Mouse (Mus musculus): ENCODE data around the gene Nadk. TPM values are rescaled to one million over a fixed set of nuclear protein-coding genes. Genes with fewer than 3 reads are reported as not detected.
A peak's percentile ranks its signal among the peaks of the same experiment; 100 is the strongest.

Gene Nadk
- polyA plus RNA-seq, 1 experiment from 2014 or later: 75.2 TPM

DNA sequence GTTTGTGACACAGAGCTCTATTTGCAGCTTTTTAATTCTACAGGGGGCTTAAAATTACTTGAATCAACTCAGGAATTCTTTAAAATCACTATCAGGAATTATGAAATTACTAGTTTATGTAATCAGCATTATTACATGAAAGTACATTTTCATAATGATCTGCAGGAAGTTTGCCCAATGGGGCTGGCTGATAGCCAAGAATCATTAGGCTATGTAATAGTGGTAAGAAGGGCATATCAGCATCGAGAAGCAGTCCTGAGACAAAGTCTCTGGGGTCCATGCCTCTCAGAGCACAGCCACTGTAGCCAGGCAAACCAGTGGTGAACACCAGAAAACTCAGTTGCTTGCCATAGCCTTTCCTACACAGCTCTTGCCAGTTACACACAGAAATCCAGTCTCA lies 31.6 kb downstream of the Nadk start:
- Histone ChIP-seq H3K36me3 (ENCODE audit: control insufficient read depth, insufficient read depth, low read length) (peaks cover 11% of the 10 kb centered on the region), H3K27me3 (ENCODE audit: control insufficient read depth, insufficient read depth, low read length) (no peaks in the 10 kb centered on the region), H3K27ac (replicated peaks) (no peak overlapping the region), H3K9me3 (ENCODE audit: control insufficient read depth, low read length) (no peaks in the 10 kb centered on the region), H3K4me2 (replicated peaks; ENCODE audit: low read depth) (no peak overlapping the region), H3K4me1 (replicated peaks; ENCODE audit: control insufficient read depth, insufficient read depth) (no peaks in the 10 kb centered on the region), H3K9ac (ENCODE audit: low read length) (no peak overlapping the region), H3K4me3 (ENCODE audit: low read depth, low read length) (no peak overlapping the region)
- WGBS: 25% methylated on average over 1 of the region's 1 CpGs
- TF ChIP-seq CTCF (IDR thresholded peaks at IDR 0.05; ENCODE audit: low read depth): no peak
- TF ChIP-seq EP300 (optimal IDR thresholded peaks at IDR 0.05): no peak
- ATAC-seq (ENCODE audit: low FRiP score, low TSS enrichment) (no peak), DNase-seq (ENCODE audit: low spot score) (no peak)

DNA sequence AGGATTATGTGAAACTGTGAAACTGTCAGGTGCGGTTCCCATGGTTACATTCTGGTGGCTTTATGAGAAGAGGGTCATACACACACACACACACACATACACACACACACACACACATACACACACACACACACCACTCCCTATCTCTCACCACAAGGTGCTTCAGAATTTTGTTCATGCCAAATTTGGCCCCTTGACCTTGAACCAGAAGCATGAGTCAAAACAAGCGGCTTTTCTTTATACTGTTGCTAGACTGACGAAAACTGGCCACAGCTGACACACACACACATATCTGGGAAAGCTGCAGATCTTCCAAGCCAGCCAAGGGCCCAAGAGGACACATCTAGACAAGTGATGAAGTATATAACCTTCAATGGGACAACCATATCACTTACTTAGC lies 33.6 kb downstream of the Nadk start:
- Histone ChIP-seq H3K27ac (replicated peaks) (no peak overlapping the region), H3K27me3 (ENCODE audit: control insufficient read depth, insufficient read depth, low read length) (no peaks in the 10 kb centered on the region), H3K9ac (ENCODE audit: low read length) (no peak overlapping the region), H3K4me2 (replicated peaks; ENCODE audit: low read depth) (no peak overlapping the region), H3K9me3 (ENCODE audit: control insufficient read depth, low read length) (no peaks in the 10 kb centered on the region), H3K36me3 (ENCODE audit: control insufficient read depth, insufficient read depth, low read length) (no peaks in the 10 kb centered on the region), H3K4me3 (ENCODE audit: low read depth, low read length) (no peak overlapping the region), H3K4me1 (replicated peaks; ENCODE audit: control insufficient read depth, insufficient read depth) (no peaks in the 10 kb centered on the region)
- no peak for TF ChIP-seq EP300 (optimal IDR thresholded peaks at IDR 0.05)
- no peak for TF ChIP-seq CTCF (IDR thresholded peaks at IDR 0.05; ENCODE audit: low read depth)
- 64% methylated on average over 3 of the region's 3 CpGs for whole genome bisulfite sequencing
- ATAC-seq (ENCODE audit: low FRiP score, low TSS enrichment) (no peak), DNase-seq (ENCODE audit: low spot score) (no peak)

DNA sequence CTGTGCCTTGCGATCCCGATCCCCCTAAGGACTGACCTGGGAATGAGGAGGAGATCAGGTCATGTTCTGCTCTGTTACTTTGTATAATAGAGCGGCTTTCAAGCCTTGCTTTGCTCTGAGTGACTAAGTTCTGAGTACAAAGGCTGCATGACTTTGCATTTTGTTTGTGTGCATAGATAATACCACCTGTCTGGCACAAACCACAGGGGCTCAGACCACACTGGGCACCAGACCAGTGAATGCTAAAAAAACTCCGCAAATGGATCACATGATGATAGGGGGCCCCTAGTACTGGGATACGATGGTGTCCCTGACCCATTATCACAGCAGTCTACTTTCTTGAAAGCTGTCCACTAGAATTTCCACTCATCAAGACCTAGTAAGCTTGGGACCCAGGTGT lies 34.4 kb downstream of the Nadk start:
- no peaks in the 10 kb centered on the region for H3K36me3 ChIP-seq (ENCODE audit: control insufficient read depth, insufficient read depth, low read length)
- no peak overlapping the region for H3K4me2 ChIP-seq (replicated peaks; ENCODE audit: low read depth)
- H3K4me1 ChIP-seq (replicated peaks; ENCODE audit: control insufficient read depth, insufficient read depth): no peaks in the 10 kb centered on the region
- TF ChIP-seq CTCF (IDR thresholded peaks at IDR 0.05; ENCODE audit: low read depth): no peak
- no peak for TF ChIP-seq EP300 (optimal IDR thresholded peaks at IDR 0.05)
- no peaks in the 10 kb centered on the region for H3K9me3 ChIP-seq (ENCODE audit: control insufficient read depth, low read length)
- H3K27me3 ChIP-seq (ENCODE audit: control insufficient read depth, insufficient read depth, low read length): no peaks in the 10 kb centered on the region
- H3K4me3 ChIP-seq (ENCODE audit: low read depth, low read length): no peak overlapping the region
- 73% methylated on average over 5 of the region's 5 CpGs for WGBS
- DNase-seq (ENCODE audit: low spot score): no peak
- H3K27ac ChIP-seq (replicated peaks): no peak overlapping the region
- ATAC-seq (ENCODE audit: low FRiP score, low TSS enrichment): no peak
- H3K9ac ChIP-seq (ENCODE audit: low read length): no peak overlapping the region

DNA sequence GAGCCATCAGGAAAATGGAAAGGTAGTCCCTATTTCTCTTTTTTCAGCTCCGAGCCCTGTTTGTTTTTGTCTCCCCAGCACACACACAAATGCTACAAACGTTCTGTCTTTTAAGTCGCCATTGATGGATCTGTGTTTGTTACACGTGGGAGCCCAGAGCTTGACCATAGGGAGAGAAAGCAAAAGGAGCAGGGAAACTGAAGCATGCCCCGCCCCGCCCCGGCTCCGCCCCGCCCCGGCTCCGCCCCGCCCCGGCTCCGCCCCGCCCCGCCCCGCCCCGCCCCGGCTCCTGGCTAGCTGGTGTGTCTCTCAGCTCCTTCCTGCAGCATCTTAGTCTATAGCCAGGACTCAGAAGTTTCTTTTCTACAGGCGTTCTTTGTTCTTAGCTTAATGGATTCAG lies 36.4 kb downstream of the Nadk start:
- peak; percentile 40 for DNase-seq (ENCODE audit: low spot score)
- Histone ChIP-seq H3K36me3 (ENCODE audit: control insufficient read depth, insufficient read depth, low read length) (no peaks in the 10 kb centered on the region), H3K9me3 (ENCODE audit: control insufficient read depth, low read length) (no peaks in the 10 kb centered on the region), H3K4me1 (replicated peaks; ENCODE audit: control insufficient read depth, insufficient read depth) (no peaks in the 10 kb centered on the region), H3K9ac (ENCODE audit: low read length) (no peak overlapping the region), H3K27ac (replicated peaks) (no peak overlapping the region), H3K27me3 (ENCODE audit: control insufficient read depth, insufficient read depth, low read length) (no peaks in the 10 kb centered on the region), H3K4me2 (replicated peaks; ENCODE audit: low read depth) (no peak overlapping the region), H3K4me3 (ENCODE audit: low read depth, low read length) (no peak overlapping the region)
- no peak for ATAC-seq (ENCODE audit: low FRiP score, low TSS enrichment)
- no peak for TF ChIP-seq EP300 (optimal IDR thresholded peaks at IDR 0.05)
- no peak for TF ChIP-seq CTCF (IDR thresholded peaks at IDR 0.05; ENCODE audit: low read depth)
- 22% methylated on average over 20 of the region's 20 CpGs for WGBS

DNA sequence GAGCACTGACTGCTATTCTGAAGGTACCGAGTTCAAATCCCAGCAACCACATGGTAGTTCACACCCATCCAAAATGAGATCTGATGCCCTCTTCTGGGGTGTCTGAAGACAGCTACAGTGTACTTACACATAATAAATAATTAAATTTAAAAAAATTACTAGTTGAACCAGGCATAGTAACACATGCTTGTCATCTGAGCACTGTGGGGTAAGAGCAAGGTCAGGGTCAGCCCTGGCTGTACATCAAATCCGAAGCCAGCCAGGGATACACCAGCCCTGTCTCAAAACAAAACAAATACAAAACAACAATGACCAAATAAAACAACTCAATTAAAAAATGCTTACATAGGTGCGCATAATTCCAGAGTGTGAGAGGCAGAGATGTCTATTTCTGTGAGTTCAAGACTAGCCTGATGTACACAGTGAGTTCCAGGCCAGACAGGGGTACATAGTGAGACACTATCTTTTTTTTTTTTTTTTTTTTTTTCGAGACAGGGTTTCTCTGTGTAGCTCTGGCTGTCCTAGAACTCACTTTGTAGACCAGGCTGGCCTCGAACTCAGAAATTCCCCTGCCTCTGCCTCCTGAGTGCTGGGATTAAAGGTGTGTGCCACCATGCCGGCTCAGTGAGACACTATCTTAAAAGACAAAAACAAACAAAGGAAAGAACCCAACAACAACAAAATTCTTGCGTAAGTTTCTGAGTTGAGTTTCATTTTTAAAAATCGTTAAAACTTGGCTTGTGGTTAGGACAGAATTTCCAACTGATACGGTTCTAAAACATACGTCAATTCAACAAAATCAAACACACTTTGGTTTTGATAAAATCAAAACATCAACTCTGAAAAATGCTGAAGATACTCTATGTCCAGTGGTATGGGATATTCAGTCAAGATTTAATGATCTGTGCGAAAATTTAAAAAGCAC lies 38.0 kb downstream of the Nadk start:
- H3K9me3 ChIP-seq (ENCODE audit: control insufficient read depth, low read length): no peaks in the 10 kb centered on the region
- H3K9ac ChIP-seq (ENCODE audit: low read length): peak overlapping the region; percentile 97
- H3K4me1 ChIP-seq (replicated peaks; ENCODE audit: control insufficient read depth, insufficient read depth): no peaks in the 10 kb centered on the region
- H3K4me3 ChIP-seq (ENCODE audit: low read depth, low read length): peak overlapping the region; percentile 90
- TF ChIP-seq CTCF (IDR thresholded peaks at IDR 0.05; ENCODE audit: low read depth): no peak
- no peak for ATAC-seq (ENCODE audit: low FRiP score, low TSS enrichment)
- no peaks in the 10 kb centered on the region for H3K36me3 ChIP-seq (ENCODE audit: control insufficient read depth, insufficient read depth, low read length)
- peak overlapping the region; percentile 98 for H3K27ac ChIP-seq (replicated peaks)
- H3K27me3 ChIP-seq (ENCODE audit: control insufficient read depth, insufficient read depth, low read length): no peaks in the 10 kb centered on the region
- DNase-seq (ENCODE audit: low spot score): no peak
- peak overlapping the region; percentile 97 for H3K4me2 ChIP-seq (replicated peaks; ENCODE audit: low read depth)
- WGBS: 81% methylated on average over 11 of the region's 11 CpGs

All from stomach, postnatal 0 days (tissue).